Mouse (Mus musculus): Measurements from ENCODE around the gene Pbld2. TPM values are rescaled to one million over a fixed set of nuclear protein-coding genes. Genes with fewer than 3 reads are reported as not detected.

Gene Pbld2
- polyA plus RNA-seq, 2 experiments, result 1.8 to 2.3 TPM

DNA sequence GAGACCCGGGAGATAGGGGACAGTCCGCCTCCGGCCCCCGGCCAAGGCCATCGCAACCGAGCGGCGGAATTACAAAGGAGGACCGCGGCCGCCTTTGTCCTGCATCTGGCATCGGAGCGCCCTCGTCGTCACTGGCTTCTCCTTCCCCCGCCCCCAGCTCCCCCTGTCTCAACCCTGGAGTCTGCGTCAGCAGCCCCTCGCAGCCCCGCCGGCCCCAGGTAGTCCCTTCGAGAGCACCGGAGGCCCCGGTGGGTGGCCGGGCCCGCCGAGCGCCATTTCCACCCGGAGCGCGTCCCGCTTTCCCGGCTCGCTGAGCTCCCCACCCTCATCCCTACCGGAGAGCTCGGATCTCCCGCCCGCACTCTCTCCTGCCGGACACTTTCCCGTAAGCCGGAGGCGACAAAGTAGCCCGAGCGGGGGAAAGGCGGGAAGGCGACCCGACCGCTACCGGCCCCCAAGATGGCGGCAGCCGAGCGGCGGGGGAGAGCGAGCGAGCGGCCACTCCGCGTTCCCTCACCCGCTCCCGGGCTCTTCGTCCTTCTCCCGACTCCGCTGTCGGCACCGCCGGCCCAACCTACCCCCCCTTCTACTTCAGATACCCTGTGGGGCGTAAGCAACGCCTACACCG, 880 bp upstream of the Pbld2 start:
- peaks cover 17% of the 10 kb centered on the region in 2 experiments for H3K4me1 ChIP-seq (replicated peaks; ENCODE audit: control insufficient read depth in 2 of 2, insufficient read depth in 2 of 2, low read length in 1 of 2)
- TF ChIP-seq EP300 (IDR thresholded peaks at IDR 0.05; ENCODE audit: low read depth), result no peak
- no peak for TF ChIP-seq CTCF (IDR thresholded peaks at IDR 0.05; ENCODE audit: low read depth)
- H3K4me2 ChIP-seq (ENCODE audit: low read depth), result peak overlapping the region; percentile 90
- H3K9ac ChIP-seq (replicated peaks), result peak overlapping the region; percentile 99
- ATAC-seq (ENCODE audit: insufficient read depth), result peak; percentile 58
- no peaks in the 10 kb centered on the region for H3K27me3 ChIP-seq (ENCODE audit: control insufficient read depth, insufficient read depth, low read length)
- peak overlapping the region; percentile 87 for H3K27ac ChIP-seq
- H3K9me3 ChIP-seq (ENCODE audit: control insufficient read depth, low read length), result no peaks in the 10 kb centered on the region
- no peak for DNase-seq (ENCODE audit: low read depth in 3 of 3, low spot score in 3 of 3)
- no peaks in the 10 kb centered on the region; the same call in none of the 2 replicates for H3K36me3 ChIP-seq (replicated peaks; ENCODE audit: control insufficient read depth, insufficient read depth, low read depth)
- WGBS (ENCODE audit: insufficient replicate concordance), result under 1% methylated on average over 63 of the region's 68 CpGs
- peak overlapping the region; percentile 81 to 100 for H3K4me3 ChIP-seq (ENCODE audit: insufficient read depth in 1 of 2, low read depth in 2 of 2, low read length in 2 of 2)

DNA sequence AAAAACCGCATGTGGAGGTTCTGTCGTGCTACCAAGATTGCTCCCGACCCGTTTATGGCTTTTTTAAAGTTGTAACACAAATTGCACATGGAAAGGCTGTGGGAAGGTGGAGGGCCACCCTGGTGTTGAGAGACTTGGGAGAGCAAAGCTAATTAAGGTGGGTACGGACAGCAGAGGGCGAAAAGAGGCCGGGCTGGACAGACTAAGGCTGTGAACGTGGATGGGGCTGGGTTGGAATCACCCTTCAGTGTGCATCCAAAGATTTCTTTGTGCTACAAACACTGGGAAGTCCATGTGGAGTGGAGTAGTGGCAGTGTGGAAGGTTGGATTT, 430 bp downstream of the Pbld2 start:
- Histone ChIP-seq H3K27me3 (ENCODE audit: control insufficient read depth, insufficient read depth, low read length) (no peaks in the 10 kb centered on the region), H3K4me3 (ENCODE audit: insufficient read depth in 1 of 2, low read depth in 2 of 2, low read length in 2 of 2) (peak overlapping the region; percentile 81 to 100), H3K4me2 (ENCODE audit: low read depth) (peak overlapping the region; percentile 90), H3K9me3 (ENCODE audit: control insufficient read depth, low read length) (no peaks in the 10 kb centered on the region), H3K4me1 (replicated peaks; ENCODE audit: control insufficient read depth in 2 of 2, insufficient read depth in 2 of 2, low read length in 1 of 2) (peaks cover 17% of the 10 kb centered on the region in 2 experiments), H3K9ac (replicated peaks) (peak overlapping the region; percentile 99), H3K36me3 (replicated peaks; ENCODE audit: control insufficient read depth, insufficient read depth, low read depth) (no peaks in the 10 kb centered on the region), H3K27ac (peak overlapping the region; percentile 75)
- DNase-seq (ENCODE audit: low read depth in 3 of 3, low spot score in 3 of 3), result peak; percentile 30 to 45 (median 33)
- under 1% methylated on average over 8 of the region's 8 CpGs for WGBS (ENCODE audit: insufficient replicate concordance)
- peak; percentile 64 for TF ChIP-seq CTCF (IDR thresholded peaks at IDR 0.05; ENCODE audit: low read depth)
- TF ChIP-seq EP300 (IDR thresholded peaks at IDR 0.05; ENCODE audit: low read depth), result no peak
- no peak for ATAC-seq (ENCODE audit: insufficient read depth)

DNA sequence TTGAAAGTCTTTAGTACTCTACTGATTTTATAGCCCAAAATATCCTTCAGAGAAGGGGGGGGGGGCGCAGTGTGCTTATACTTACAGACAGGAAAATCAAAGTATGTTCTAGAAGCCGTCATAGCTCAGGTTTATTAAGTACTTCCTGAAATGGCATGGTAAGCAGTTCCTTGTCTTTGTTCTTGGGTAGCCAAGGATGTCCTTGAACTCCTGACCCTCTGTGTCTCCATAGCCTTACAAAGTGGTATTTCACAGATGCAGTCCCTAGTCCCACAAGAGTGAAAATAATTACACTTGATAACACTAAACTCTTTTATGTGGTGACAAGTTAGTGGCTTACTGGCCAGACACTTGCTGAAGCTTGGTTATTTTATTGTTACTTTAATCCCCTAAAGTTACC, 901 bp downstream of the Pbld2 start:
- Histone ChIP-seq H3K27me3 (ENCODE audit: control insufficient read depth, insufficient read depth, low read length) (no peaks in the 10 kb centered on the region), H3K9me3 (ENCODE audit: control insufficient read depth, low read length) (no peaks in the 10 kb centered on the region), H3K36me3 (replicated peaks; ENCODE audit: control insufficient read depth, insufficient read depth, low read depth) (no peaks in the 10 kb centered on the region), H3K9ac (replicated peaks) (no peak overlapping the region), H3K4me2 (ENCODE audit: low read depth) (peak overlapping the region; percentile 90), H3K4me3 (ENCODE audit: insufficient read depth in 1 of 2, low read depth in 2 of 2, low read length in 2 of 2) (peak overlapping the region in 1 of 2 experiments; percentile 100; a peak in 3 of 4 replicates), H3K27ac (no peak overlapping the region), H3K4me1 (replicated peaks; ENCODE audit: control insufficient read depth in 2 of 2, insufficient read depth in 2 of 2, low read length in 1 of 2) (peaks cover 17% of the 10 kb centered on the region in 2 experiments)
- TF ChIP-seq CTCF (IDR thresholded peaks at IDR 0.05; ENCODE audit: low read depth), result no peak
- no peak for TF ChIP-seq EP300 (IDR thresholded peaks at IDR 0.05; ENCODE audit: low read depth)
- DNase-seq (ENCODE audit: low read depth in 3 of 3, low spot score in 3 of 3) (no peak), ATAC-seq (ENCODE audit: insufficient read depth) (no peak)
- WGBS (ENCODE audit: insufficient replicate concordance), result 51% methylated on average over 2 of the region's 2 CpGs

DNA sequence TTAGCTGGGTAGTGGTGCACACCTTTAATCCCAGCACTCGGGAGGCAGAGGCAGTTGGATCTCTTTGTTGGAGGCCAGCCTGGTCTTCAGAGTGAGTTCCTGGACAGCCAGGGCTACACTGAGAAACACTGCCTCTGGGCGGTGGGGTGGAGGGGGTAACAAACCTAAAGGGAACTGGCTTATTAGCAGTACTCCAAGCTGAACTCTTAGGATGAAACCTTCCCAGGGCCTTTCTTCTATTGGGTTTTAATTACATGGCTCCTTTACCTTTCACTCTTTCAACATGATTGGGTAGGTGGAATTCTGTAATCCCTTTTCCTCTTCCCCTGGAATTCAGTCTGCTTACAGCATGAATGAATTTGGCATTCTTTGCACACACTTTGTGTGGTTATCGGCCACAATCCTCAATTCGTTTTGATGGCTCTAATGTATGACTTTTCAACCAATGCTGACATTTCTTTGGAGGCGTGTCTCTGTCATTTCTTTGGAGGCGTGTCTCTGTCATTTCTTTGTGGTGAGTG, 1.4 kb downstream of the Pbld2 start:
- no peaks in the 10 kb centered on the region for H3K9me3 ChIP-seq (ENCODE audit: control insufficient read depth, low read length)
- H3K27ac ChIP-seq, result no peak overlapping the region
- WGBS (ENCODE audit: insufficient replicate concordance), result 59% methylated on average over 6 of the region's 6 CpGs
- H3K9ac ChIP-seq (replicated peaks), result no peak overlapping the region
- H3K36me3 ChIP-seq (replicated peaks; ENCODE audit: control insufficient read depth, insufficient read depth, low read depth), result no peaks in the 10 kb centered on the region
- no peak overlapping the region; the same call in 1 of the 2 replicates for H3K4me2 ChIP-seq (ENCODE audit: low read depth)
- ATAC-seq (ENCODE audit: insufficient read depth) (no peak), DNase-seq (ENCODE audit: low read depth in 3 of 3, low spot score in 3 of 3) (no peak)
- H3K27me3 ChIP-seq (ENCODE audit: control insufficient read depth, insufficient read depth, low read length), result no peaks in the 10 kb centered on the region
- H3K4me3 ChIP-seq (ENCODE audit: insufficient read depth in 1 of 2, low read depth in 2 of 2, low read length in 2 of 2), result no peak overlapping the region
- no peak for TF ChIP-seq CTCF (IDR thresholded peaks at IDR 0.05; ENCODE audit: low read depth)
- no peak for TF ChIP-seq EP300 (IDR thresholded peaks at IDR 0.05; ENCODE audit: low read depth)
- H3K4me1 ChIP-seq (replicated peaks; ENCODE audit: control insufficient read depth in 2 of 2, insufficient read depth in 2 of 2, low read length in 1 of 2), result peaks cover 17% of the 10 kb centered on the region in 2 experiments

DNA sequence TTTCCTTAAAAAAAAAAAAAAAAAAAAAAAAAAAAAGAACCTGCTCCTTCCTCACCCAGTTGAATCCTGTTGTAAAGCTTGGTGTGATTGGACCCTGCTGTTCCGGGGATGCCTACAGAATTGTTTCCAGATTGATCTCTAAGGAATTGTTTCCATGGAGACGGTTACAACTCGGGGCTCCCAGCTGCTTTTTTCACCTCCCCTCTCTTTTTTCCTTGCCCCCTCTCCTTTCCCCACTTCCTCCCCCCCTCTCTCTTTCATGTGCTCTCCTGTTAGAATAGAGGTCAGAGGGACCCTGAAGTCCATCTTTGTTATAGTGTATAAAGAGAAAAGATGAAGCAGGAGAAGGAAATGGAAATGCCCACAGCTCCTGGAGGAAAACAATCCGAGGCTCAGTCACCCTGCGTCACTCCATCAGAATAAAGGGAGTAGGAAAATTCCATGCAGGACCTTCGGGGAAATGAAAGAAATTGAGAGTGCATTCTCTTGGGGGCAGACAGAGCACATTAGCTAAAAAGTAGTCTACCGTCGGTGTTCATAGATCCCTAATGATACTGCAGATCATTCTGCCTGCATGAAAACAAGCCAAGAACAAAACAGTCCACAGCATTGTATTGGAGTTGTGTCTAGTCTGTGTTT, 2.2 kb downstream of the Pbld2 start:
- Histone ChIP-seq H3K4me1 (replicated peaks; ENCODE audit: control insufficient read depth in 2 of 2, insufficient read depth in 2 of 2, low read length in 1 of 2) (peaks cover 13% of the 10 kb centered on the region in 2 experiments), H3K4me3 (ENCODE audit: insufficient read depth in 1 of 2, low read depth in 2 of 2, low read length in 2 of 2) (no peak overlapping the region), H3K9ac (replicated peaks) (no peak overlapping the region), H3K27me3 (ENCODE audit: control insufficient read depth, insufficient read depth, low read length) (no peaks in the 10 kb centered on the region), H3K27ac (no peak overlapping the region), H3K4me2 (ENCODE audit: low read depth) (no peak overlapping the region), H3K36me3 (replicated peaks; ENCODE audit: control insufficient read depth, insufficient read depth, low read depth) (no peaks in the 10 kb centered on the region), H3K9me3 (ENCODE audit: control insufficient read depth, low read length) (no peaks in the 10 kb centered on the region)
- no peak for TF ChIP-seq EP300 (IDR thresholded peaks at IDR 0.05; ENCODE audit: low read depth)
- no peak for TF ChIP-seq CTCF (IDR thresholded peaks at IDR 0.05; ENCODE audit: low read depth)
- ATAC-seq (ENCODE audit: insufficient read depth) (no peak), DNase-seq (ENCODE audit: low read depth in 3 of 3, low spot score in 3 of 3) (no peak)
- 77% methylated on average over 8 of the region's 8 CpGs for WGBS (ENCODE audit: insufficient replicate concordance)
